Mouse (Mus musculus) ES-E14 (cell line): Measurements from ENCODE around the gene Slx4.

Source experiments
- MAFK ChIP-seq: IDR thresholded peaks from 2 replicates; pipeline ENCODE4 v1.6.1; 2014; ENCODE audit warnings: mild to moderate bottlenecking, low read depth, low read length, inconsistent platforms; ENCODE audit not compliant: insufficient read depth
- ZNF384 ChIP-seq: IDR thresholded peaks from 2 replicates; pipeline ENCODE4 v1.6.1; 2012; ENCODE audit warnings: low read depth, low read length, inconsistent platforms

GRCm38 (mm10) chr16:3983146-3983700 lies 20.3 kb downstream of the Slx4 start:
- TF ChIP-seq MAFK, result no peak
- TF ChIP-seq ZNF384, result no peak
